Comparison of ENCODE assay signal across 23 mouse cellular contexts in genomic region chr11:77194762-77195161, GRCm38 (mm10). TPM values are rescaled to one million over a fixed set of nuclear protein-coding genes. Genes with fewer than 3 reads are reported as not detected.
DNase-seq lines count a peak whose midpoint lies in the region; ATAC-seq lines count a peak whose summit lies in the region.
"Had no signal": no experiment of that assay in that cellular context is flagged by ENCODE, and none has a peak within 500 bp of the region (broad histone marks: within the 10 kb centered on the region; RNA-seq: fewer than 3 reads in every experiment).

No protein-coding gene starts in this region.

- no peak for DNase-seq in heart, adult 11 months
- no peak for DNase-seq in heart, postnatal 36 days
- DNase-seq in kidney, adult 11 months, result no peak
- DNase-seq: adrenal gland, postnatal 10 days; adrenal gland, postnatal 36 days; B cell, adult 2 months; cerebellum, adult 18-20 months; cerebellum, adult 9-10 months; cerebellum, postnatal 14 days; gastrocnemius, postnatal 10 days; gastrocnemius, postnatal 36 days had no signal

- peak overlapping the region; percentile 67; the same call in 1 of the 2 replicates for H3K27ac ChIP-seq in heart, embryonic 11.5 days (ENCODE audit: low read depth, low read length)
- H3K27ac ChIP-seq in heart, embryonic 15.5 days, result peak overlapping the region; percentile 21
- peak overlapping the region; percentile 54; the same call in 1 of the 2 replicates for H3K27ac ChIP-seq in kidney, embryonic 15.5 days
- H3K27ac ChIP-seq: forebrain, embryonic 10.5 days; forebrain, embryonic 13.5 days; hindbrain, embryonic 14.5 days; hindbrain, postnatal 0 days had no signal

- no peak overlapping the region for H3K4me2 ChIP-seq in heart, embryonic 11.5 days
- H3K4me2 ChIP-seq in heart, embryonic 15.5 days, result no peak overlapping the region
- H3K4me2 ChIP-seq in kidney, embryonic 15.5 days, result no peak overlapping the region
- H3K4me2 ChIP-seq: hindbrain, embryonic 14.5 days had no signal

- WGBS in heart, embryonic 11.5 days (ENCODE audit: insufficient replicate concordance), result 56% methylated on average over 1 of the region's 1 CpGs
- WGBS in heart, embryonic 15.5 days, result 64% methylated on average over 1 of the region's 1 CpGs
- WGBS in kidney, embryonic 15.5 days, result 62% methylated on average over 1 of the region's 1 CpGs

- no peak overlapping the region for H3K4me3 ChIP-seq in heart, embryonic 11.5 days (ENCODE audit: low read depth, low read length)
- no peak overlapping the region for H3K4me3 ChIP-seq in heart, embryonic 15.5 days
- no peak overlapping the region for H3K4me3 ChIP-seq in kidney, embryonic 15.5 days (replicated peaks)
- H3K4me3 ChIP-seq: forebrain, embryonic 10.5 days; forebrain, embryonic 13.5 days had no signal

- H3K9me3 ChIP-seq in heart, embryonic 11.5 days (replicated peaks; ENCODE audit: control insufficient read depth, low read length), result no peaks in the 10 kb centered on the region
- no peaks in the 10 kb centered on the region for H3K9me3 ChIP-seq in heart, embryonic 15.5 days (replicated peaks)
- no peaks in the 10 kb centered on the region for H3K9me3 ChIP-seq in kidney, embryonic 15.5 days (replicated peaks)
- H3K9me3 ChIP-seq: forebrain, embryonic 10.5 days; forebrain, embryonic 13.5 days; G1E had no signal

- no peaks in the 10 kb centered on the region for H3K27me3 ChIP-seq in heart, embryonic 11.5 days (ENCODE audit: control insufficient read depth, insufficient read depth, low read length)
- no peaks in the 10 kb centered on the region for H3K27me3 ChIP-seq in heart, embryonic 15.5 days
- H3K27me3 ChIP-seq in kidney, embryonic 15.5 days, result no peaks in the 10 kb centered on the region
- H3K27me3 ChIP-seq: CH12.LX, Patski had no signal

- H3K9ac ChIP-seq in heart, embryonic 11.5 days (ENCODE audit: low read depth, low read length), result no peak overlapping the region
- no peak overlapping the region for H3K9ac ChIP-seq in heart, embryonic 15.5 days
- no peak overlapping the region for H3K9ac ChIP-seq in kidney, embryonic 15.5 days
- H3K9ac ChIP-seq: hindbrain, embryonic 14.5 days had no signal

- no peak for ATAC-seq in heart, embryonic 11.5 days (replicated peaks; ENCODE audit: insufficient number of reproducible peaks, low FRiP score, low TSS enrichment)
- no peak for ATAC-seq in heart, embryonic 15.5 days (replicated peaks; ENCODE audit: insufficient number of reproducible peaks, insufficient read depth, low FRiP score, low read depth)
- ATAC-seq in kidney, embryonic 15.5 days (replicated peaks; ENCODE audit: low FRiP score), result no peak
- ATAC-seq: forebrain, embryonic 16.5 days; hindbrain, postnatal 0 days; inflammation-experienced regulatory T-cells, adult 6 months; Patski had no signal

- peaks cover 18% of the 10 kb centered on the region for H3K4me1 ChIP-seq in heart, embryonic 11.5 days (ENCODE audit: control insufficient read depth, insufficient read depth, low read length)
- peaks cover 25% of the 10 kb centered on the region for H3K4me1 ChIP-seq in heart, embryonic 15.5 days (replicated peaks)
- peaks cover 31% of the 10 kb centered on the region for H3K4me1 ChIP-seq in kidney, embryonic 15.5 days

- no peaks in the 10 kb centered on the region for H3K36me3 ChIP-seq in heart, embryonic 11.5 days (ENCODE audit: control insufficient read depth, insufficient read depth, low read length)
- no peaks in the 10 kb centered on the region for H3K36me3 ChIP-seq in heart, embryonic 15.5 days
- no peaks in the 10 kb centered on the region for H3K36me3 ChIP-seq in kidney, embryonic 15.5 days
- H3K36me3 ChIP-seq: forebrain, embryonic 10.5 days; G1E had no signal

- intact Hi-C loops in heart, postnatal 36 days (cut with DNase I), result no loop called here

RNA-seq across cellular contexts. Expression of gene Efcab5, which starts 6.0 kb away (rescaled TPM):
- 0.42 and 0.52 TPM in 2 replicates for polyA plus RNA-seq in heart, embryonic 11.5 days (2014; fragmentation: Nextera tagmentation; extraction: Ambion mirVana)
- polyA plus RNA-seq in heart, embryonic 15.5 days (2015; fragmentation: Nextera tagmentation; extraction: Ambion mirVana), result 0.28 and 0.30 TPM in 2 replicates
- total RNA-seq in heart, postnatal 36 days (2021), result under 1 TPM; 0.31 to 0.73 TPM
- polyA plus RNA-seq in kidney, embryonic 15.5 days (2015; fragmentation: Nextera tagmentation; extraction: Ambion mirVana), result 0.08 and 0.18 TPM in 2 replicates

RNA-seq across cellular contexts. Expression of gene Ssh2, which starts 21.3 kb away (rescaled TPM):
- polyA plus RNA-seq in heart, embryonic 11.5 days (2014; fragmentation: Nextera tagmentation; extraction: Ambion mirVana), result 22.8 and 25.7 TPM in 2 replicates
- 22.0 and 22.2 TPM in 2 replicates for polyA plus RNA-seq in heart, embryonic 15.5 days (2015; fragmentation: Nextera tagmentation; extraction: Ambion mirVana)
- 10 to 100 TPM; 78.2 to 96.2 TPM for total RNA-seq in heart, postnatal 36 days (2021)
- 8.1 and 9.1 TPM in 2 replicates for polyA plus RNA-seq in kidney, embryonic 15.5 days (2015; fragmentation: Nextera tagmentation; extraction: Ambion mirVana)
